Mouse (Mus musculus) kidney, embryonic 15.5 days (tissue): ENCODE results near the gene Klhl35. TPM values are rescaled to one million over a fixed set of nuclear protein-coding genes. Genes with fewer than 3 reads are reported as not detected.
"Not testable (repeated sequence)": the region's sequence is repeated elsewhere in the genome, so short reads cannot be mapped to it uniquely, and the experiment has no call there.

ENCODE experiments used
- ATAC-seq: fragments of 200-750 bp; cut with Nextera tagmentation; replicated peaks from 2 replicates; pipeline ENCODE4 v1.8.0; 2017; ENCODE audit warnings: moderate TSS enrichment; ENCODE audit not compliant: low FRiP score
- H3K27ac ChIP-seq: fragments of 300-500 bp; sonication (generic); 2 replicates; pipeline ENCODE4 v1.5.1; 2015; ENCODE audit warnings: mild to moderate bottlenecking, inconsistent platforms
- H3K27me3 ChIP-seq: fragments of 300-500 bp; sonication (generic); 2 replicates; pipeline ENCODE4 v1.6.1; 2015; ENCODE audit warnings: inconsistent platforms
- H3K36me3 ChIP-seq: fragments of 300-500 bp; sonication (generic); 2 replicates; pipeline ENCODE4 v1.6.1; 2015; ENCODE audit warnings: inconsistent platforms
- H3K4me1 ChIP-seq: fragments of 300-500 bp; sonication (generic); 2 replicates; pipeline ENCODE4 v1.6.1; 2015; ENCODE audit warnings: inconsistent platforms
- H3K4me2 ChIP-seq: fragments of 300-500 bp; sonication (generic); 2 replicates; pipeline ENCODE4 v1.6.1; 2015; ENCODE audit warnings: moderate library complexity, mild to moderate bottlenecking, inconsistent platforms
- H3K4me3 ChIP-seq: fragments of 300-500 bp; sonication (generic); replicated peaks from 2 replicates; pipeline ENCODE4 v1.5.1; 2015; ENCODE audit warnings: mild to moderate bottlenecking, inconsistent platforms
- H3K9ac ChIP-seq: fragments of 300-500 bp; sonication (generic); 2 replicates; pipeline ENCODE4 v1.6.1; 2015; ENCODE audit warnings: mild to moderate bottlenecking, inconsistent platforms
- H3K9me3 ChIP-seq: fragments of 300-500 bp; sonication (generic); replicated peaks from 2 replicates; pipeline ENCODE4 v1.6.1; 2016; ENCODE audit warnings: inconsistent platforms
- WGBS: fragments of 180-500 bp; shearing (Covaris S2); methylation state at CpG from one replicate; pipeline ENCODE4 v1.1.7; 2015; ENCODE audit warnings: mixed read lengths; 5-methylcytosine and 5-hydroxymethylcytosine counted together
- polyA plus RNA-seq: library from polyadenylated mRNA; unstranded; fragments of >200 nt; fragmentation: Nextera tagmentation; extraction: Ambion mirVana; gene quantifications from 2 replicates; pipeline ENCODE4 v1.2.1, GENCODE M21; 2015

Gene Klhl35
- polyA plus RNA-seq, 1 experiment from 2014 or later = 1.2 TPM

DNA sequence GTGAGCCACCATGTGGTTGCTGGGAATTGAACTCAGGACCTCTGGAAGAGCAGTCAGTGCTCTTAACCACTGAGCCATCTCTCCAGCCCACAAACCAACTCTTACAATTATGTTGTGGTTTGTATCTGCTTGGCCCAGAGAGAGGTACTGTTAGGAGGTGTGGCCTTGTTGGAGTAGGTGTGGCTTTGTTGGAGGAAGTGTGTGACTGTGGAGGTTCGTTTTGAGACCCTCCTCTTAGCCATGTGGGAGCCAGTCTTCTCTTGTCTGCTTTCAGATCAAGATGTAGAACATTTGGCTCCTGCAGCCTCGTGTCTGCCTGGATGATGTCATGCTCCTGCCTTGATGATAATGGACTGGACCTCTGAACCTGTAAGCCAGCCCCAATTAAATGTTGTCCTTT, 42.4 kb downstream of the Klhl35 start:
- H3K4me1 ChIP-seq, H3K36me3 ChIP-seq, H3K27ac ChIP-seq, H3K4me3 ChIP-seq, H3K9me3 ChIP-seq, ATAC-seq, H3K4me2 ChIP-seq, H3K9ac ChIP-seq, H3K27me3 ChIP-seq: not testable (repeated sequence)
- 16% methylated on average over 2 of the region's 2 CpGs for WGBS

GRCm38 (mm10) chr7:99510087-99510501, 44.3 kb downstream of the Klhl35 start:
- no peak for ATAC-seq
- Histone ChIP-seq H3K4me1 (0 out of 2 replicates have a peak, but pooled peaks cover 4% of the 10 kb centered on the region), H3K4me3 (no peak overlapping the region), H3K9ac (no peak overlapping the region), H3K4me2 (no peak overlapping the region), H3K36me3 (no peaks in the 10 kb centered on the region), H3K27me3 (no peaks in the 10 kb centered on the region), H3K27ac (no peak overlapping the region), H3K9me3 (no peaks in the 10 kb centered on the region)
- WGBS = 14% methylated on average over 8 of the region's 8 CpGs

DNA sequence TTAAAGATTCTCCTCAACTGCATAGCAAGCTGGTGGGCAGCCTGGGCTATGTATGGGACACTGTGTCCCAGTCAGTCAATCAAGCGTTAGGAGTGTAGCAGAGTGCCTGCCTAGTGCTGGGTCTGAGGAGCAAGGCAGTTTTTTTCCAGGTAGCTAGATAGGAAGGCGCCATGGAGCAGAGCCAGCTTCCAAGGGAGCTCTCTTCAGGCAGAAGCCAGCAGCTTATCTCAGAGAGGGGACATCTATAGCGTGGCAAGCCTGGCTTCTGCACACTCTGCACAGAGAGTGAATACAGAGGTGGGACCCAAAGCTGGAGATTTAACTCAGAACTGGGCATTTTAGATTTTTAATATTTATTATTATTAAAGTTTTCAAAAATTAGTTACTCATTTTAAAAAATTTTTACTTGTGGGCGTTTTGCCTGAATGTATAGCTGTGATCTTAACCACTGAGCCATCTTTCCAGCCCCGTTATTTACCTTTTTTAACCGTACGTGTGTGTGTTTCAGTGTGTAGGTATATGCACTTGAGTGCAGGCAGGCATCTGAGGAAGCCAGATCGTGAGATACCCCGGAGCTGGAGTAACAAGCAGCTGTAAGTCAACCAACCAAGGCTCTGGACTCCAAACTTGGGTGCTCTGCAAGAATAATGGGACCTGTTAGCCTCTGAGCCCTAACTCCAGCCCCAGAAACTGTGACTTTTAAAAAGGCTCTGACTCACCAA, 50.4 kb downstream of the Klhl35 start:
- Histone ChIP-seq H3K9ac (no peak overlapping the region), H3K4me3 (no peak overlapping the region), H3K36me3 (no peaks in the 10 kb centered on the region), H3K9me3 (no peaks in the 10 kb centered on the region), H3K4me1 (peaks cover 6% of the 10 kb centered on the region), H3K4me2 (no peak overlapping the region), H3K27ac (0 out of 2 replicates have a peak overlapping the region, but pooled peaks have one; percentile 9), H3K27me3 (no peaks in the 10 kb centered on the region)
- ATAC-seq = no peak
- 80% methylated on average over 9 of the region's 9 CpGs for WGBS

DNA sequence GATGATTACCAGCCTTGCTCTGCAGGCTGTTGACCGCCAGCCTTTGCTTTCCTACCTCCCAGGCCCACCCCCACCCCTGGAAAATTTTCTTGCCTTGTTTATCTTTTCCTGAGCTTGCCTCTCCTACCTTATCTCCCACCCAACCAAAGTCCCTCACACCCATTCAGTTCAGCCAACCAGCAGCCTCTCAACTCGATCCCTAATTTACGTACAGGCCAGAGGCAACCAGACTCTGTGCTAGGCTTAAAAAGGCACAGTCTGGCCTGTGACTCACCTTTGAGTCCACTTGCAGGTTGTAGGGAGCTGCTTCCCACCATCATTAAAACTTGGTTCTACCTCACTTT, 51.0 kb downstream of the Klhl35 start:
- Histone ChIP-seq H3K4me2 (no peak overlapping the region), H3K9me3 (no peaks in the 10 kb centered on the region), H3K4me1 (peaks cover 6% of the 10 kb centered on the region), H3K36me3 (no peaks in the 10 kb centered on the region), H3K9ac (no peak overlapping the region), H3K4me3 (no peak overlapping the region), H3K27ac (0 out of 2 replicates have a peak overlapping the region, but pooled peaks have one; percentile 9), H3K27me3 (no peaks in the 10 kb centered on the region)
- WGBS = 77% methylated on average over 3 of the region's 3 CpGs
- no peak for ATAC-seq

GRCm38 (mm10) chr7:99518954-99519644, 53.3 kb downstream of the Klhl35 start:
- H3K27ac ChIP-seq = peak overlapping the region; percentile 37
- H3K4me1 ChIP-seq = peaks cover 10% of the 10 kb centered on the region
- H3K9ac ChIP-seq = no peak overlapping the region
- no peak overlapping the region for H3K4me3 ChIP-seq
- H3K27me3 ChIP-seq = no peaks in the 10 kb centered on the region
- 42% methylated on average over 4 of the region's 4 CpGs for WGBS
- H3K4me2 ChIP-seq = no peak overlapping the region
- no peak for ATAC-seq
- no peaks in the 10 kb centered on the region for H3K9me3 ChIP-seq
- H3K36me3 ChIP-seq = no peaks in the 10 kb centered on the region

DNA sequence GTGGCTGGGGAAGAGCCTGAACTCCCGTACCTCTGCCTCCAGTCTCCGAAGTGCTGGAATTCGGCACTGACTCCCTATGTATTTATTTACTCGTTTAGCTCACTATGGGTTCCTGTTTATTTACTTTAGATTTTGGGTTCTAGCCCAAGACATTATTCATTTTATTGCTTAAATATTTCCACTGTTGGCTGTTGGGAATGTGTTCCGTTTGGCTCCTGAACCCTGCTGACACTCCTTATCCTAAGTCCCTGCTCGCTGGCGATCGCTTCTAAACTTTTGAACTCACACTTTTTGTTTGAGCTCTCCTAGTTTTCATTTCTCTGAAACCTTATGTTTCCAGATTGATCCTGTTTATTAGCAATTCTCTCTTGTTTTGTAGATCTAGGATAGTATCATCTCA, 57.3 kb downstream of the Klhl35 start:
- H3K4me2 ChIP-seq = no peak overlapping the region
- no peaks in the 10 kb centered on the region for H3K36me3 ChIP-seq
- peaks cover 10% of the 10 kb centered on the region for H3K4me1 ChIP-seq
- H3K27me3 ChIP-seq = no peaks in the 10 kb centered on the region
- H3K9ac ChIP-seq = no peak overlapping the region
- no peak overlapping the region for H3K4me3 ChIP-seq
- no peaks in the 10 kb centered on the region for H3K9me3 ChIP-seq
- H3K27ac ChIP-seq = 0 out of 2 replicates have a peak overlapping the region, but pooled peaks have one; percentile 22
- ATAC-seq = no peak
- WGBS = 51% methylated on average over 8 of the region's 8 CpGs

Other genes with a start within 250 kb of the Klhl35 start
- gene Mogat2, start 227.4 kb upstream of the Klhl35 start, polyA plus RNA-seq = 6.6 and 7.7 TPM in 2 replicates
- gene Map6, start 198.6 kb upstream of the Klhl35 start, polyA plus RNA-seq = 2.1 and 4.2 TPM in 2 replicates
- gene Serpinh1, start 112.8 kb upstream of the Klhl35 start, polyA plus RNA-seq = 1,575 and 1,603 TPM in 2 replicates
- 14.5 and 17.3 TPM in 2 replicates for gene Gdpd5, start 84.6 kb upstream of the Klhl35 start, polyA plus RNA-seq
- gene Rps3, start 17.7 kb downstream of the Klhl35 start, polyA plus RNA-seq = 765 and 856 TPM in 2 replicates
- gene Arrb1, start 69.5 kb downstream of the Klhl35 start, polyA plus RNA-seq = 9.4 and 11.7 TPM in 2 replicates
- 0.84 and 1.1 TPM in 2 replicates for gene Tpbgl, start 161.1 kb downstream of the Klhl35 start, polyA plus RNA-seq
- gene Slco2b1, start 245.3 kb downstream of the Klhl35 start, polyA plus RNA-seq = 2.4 and 2.8 TPM in 2 replicates